Mouse (Mus musculus) E14TG2a.4 (cell line): ENCODE results near the gene Shroom2.
A peak's percentile ranks its signal among the peaks of the same experiment; 100 is the strongest.

Source experiments
- H3K27me3 ChIP-seq: 2 replicates; pipeline ENCODE4 v1.6.1; 2014; ENCODE audit warnings: low read length, control low read depth; ENCODE audit not compliant: insufficient read depth
- H3K36me3 ChIP-seq: 2 replicates; pipeline ENCODE4 v1.6.1; 2014; ENCODE audit warnings: low read length, control low read depth; ENCODE audit not compliant: insufficient read depth
- H3K4me1 ChIP-seq: replicated peaks from 2 replicates; pipeline ENCODE4 v1.6.1; 2014; ENCODE audit warnings: low read depth, low read length, control low read depth
- H3K4me3 ChIP-seq: replicated peaks from 2 replicates; pipeline ENCODE4 v1.5.1; 2014; ENCODE audit warnings: mild to moderate bottlenecking, low read length
- H3K9me3 ChIP-seq: 2 replicates; pipeline ENCODE4 v1.6.1; 2014; ENCODE audit warnings: low read length, control low read depth
- CTCF ChIP-seq: conservative IDR thresholded peaks from 2 replicates; pipeline ENCODE4 v1.5.1; 2014; ENCODE audit warnings: low read length
- NANOG ChIP-seq: IDR thresholded peaks from 2 replicates; pipeline ENCODE4 v1.6.1; 2014; ENCODE audit warnings: borderline replicate concordance, low read length, mixed read lengths
- POU5F1 ChIP-seq: IDR thresholded peaks from 2 replicates; pipeline ENCODE4 v1.6.1; 2014; ENCODE audit warnings: low read length, borderline replicate concordance

Gene Shroom2

GRCm38 (mm10) chrX:152768891-152769599, at the start of gene Shroom2:
Shroom2 (minus strand) TSS chrX:152769465.
- TF ChIP-seq CTCF (no peak), POU5F1 (no peak), NANOG (no peak)
- Histone ChIP-seq H3K27me3 (no peaks in the 10 kb centered on the region), H3K4me1 (peaks cover 12% of the 10 kb centered on the region), H3K36me3 (no peaks in the 10 kb centered on the region), H3K4me3 (peak within 1 kb of the TSS; percentile 83), H3K9me3 (no peaks in the 10 kb centered on the region)

DNA sequence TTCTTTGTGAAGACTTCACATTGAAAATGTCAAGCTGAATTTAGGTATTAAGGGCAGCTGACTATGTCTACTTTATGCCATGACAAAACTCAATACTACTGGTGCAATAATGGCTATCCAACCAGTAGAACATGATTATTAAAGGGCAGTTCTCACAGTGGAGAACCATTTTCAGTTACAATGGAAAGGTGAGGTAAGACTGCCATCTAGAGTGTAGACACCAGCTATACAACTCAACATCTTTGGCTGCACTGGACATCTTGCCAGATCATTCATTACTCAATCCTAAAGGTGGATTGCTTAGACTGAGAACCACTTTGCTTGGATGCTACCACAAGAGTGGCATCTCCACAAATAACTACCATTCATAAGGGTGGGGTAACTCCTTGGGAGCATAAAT, 49.7 kb upstream of the Shroom2 start:
- H3K27me3 ChIP-seq: no peaks in the 10 kb centered on the region
- no peak for TF ChIP-seq POU5F1
- no peak for TF ChIP-seq NANOG
- TF ChIP-seq CTCF: no peak; the same call in 1 of the 2 replicates
- H3K4me3 ChIP-seq: no peak overlapping the region
- 0 out of 2 replicates have a peak, but pooled peaks cover 7% of the 10 kb centered on the region for H3K4me1 ChIP-seq
- H3K36me3 ChIP-seq: no peaks in the 10 kb centered on the region
- no peaks in the 10 kb centered on the region for H3K9me3 ChIP-seq

GRCm38 (mm10) chrX:152813339-152813738, 44.1 kb upstream of the Shroom2 start:
- Histone ChIP-seq H3K27me3 (no peaks in the 10 kb centered on the region), H3K9me3 (no peaks in the 10 kb centered on the region), H3K36me3 (no peaks in the 10 kb centered on the region), H3K4me3 (no peak overlapping the region), H3K4me1 (0 out of 2 replicates have a peak, but pooled peaks cover 7% of the 10 kb centered on the region)
- TF ChIP-seq CTCF: no peak
- TF ChIP-seq POU5F1: no peak
- no peak for TF ChIP-seq NANOG

DNA sequence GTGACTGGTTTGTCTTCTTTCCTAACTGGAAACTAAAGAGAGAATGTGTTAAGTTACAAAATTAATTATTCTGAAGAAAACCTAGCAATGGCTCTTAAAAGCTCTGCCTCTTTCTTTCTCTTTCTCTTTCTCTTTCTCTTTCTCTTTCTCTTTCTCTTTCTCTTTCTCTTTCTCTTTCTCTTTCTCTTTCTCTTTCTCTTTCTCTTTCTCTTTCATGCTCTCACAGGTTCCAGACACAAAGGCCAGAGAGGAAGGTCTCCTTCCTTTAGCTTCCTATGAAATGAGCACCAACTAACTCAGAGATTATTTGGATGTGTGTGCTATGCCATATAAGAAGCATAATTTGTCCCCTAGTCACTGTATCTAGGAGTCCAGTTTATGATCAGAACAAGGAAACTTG, 36.1 kb upstream of the Shroom2 start:
- Histone ChIP-seq H3K36me3 (no peaks in the 10 kb centered on the region), H3K27me3 (no peaks in the 10 kb centered on the region), H3K4me1 (no peaks in the 10 kb centered on the region), H3K4me3 (no peak overlapping the region), H3K9me3 (no peaks in the 10 kb centered on the region)
- TF ChIP-seq CTCF: no peak
- TF ChIP-seq NANOG: no peak
- TF ChIP-seq POU5F1: no peak

DNA sequence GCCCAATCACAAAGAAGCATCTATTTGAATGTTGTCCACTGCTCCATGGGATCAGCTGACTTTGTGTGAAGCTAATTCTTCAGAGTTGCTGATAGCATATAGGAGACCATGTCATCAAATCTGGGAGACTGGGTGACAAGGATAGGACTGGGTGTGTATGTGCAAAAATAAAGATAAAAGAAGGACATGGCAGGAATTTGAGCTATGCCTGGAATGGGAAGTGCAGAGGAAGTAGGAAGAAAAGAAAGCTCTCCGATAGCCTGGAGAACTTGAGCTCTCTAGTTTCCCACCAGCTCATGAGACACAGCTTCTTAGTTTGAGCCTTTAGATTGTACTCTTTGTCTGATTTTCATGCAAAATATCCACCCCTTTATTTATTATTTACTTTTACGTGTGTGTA, 19.3 kb upstream of the Shroom2 start:
- H3K4me1 ChIP-seq: no peaks in the 10 kb centered on the region
- no peaks in the 10 kb centered on the region for H3K9me3 ChIP-seq
- no peak for TF ChIP-seq NANOG
- no peak for TF ChIP-seq CTCF
- no peak for TF ChIP-seq POU5F1
- H3K36me3 ChIP-seq: no peaks in the 10 kb centered on the region
- H3K27me3 ChIP-seq: no peaks in the 10 kb centered on the region
- no peak overlapping the region for H3K4me3 ChIP-seq

- no peak for TF ChIP-seq POU5F1
- TF ChIP-seq CTCF: no peak
- TF ChIP-seq NANOG: no peak
- H3K27me3 ChIP-seq: no peaks in the 10 kb centered on the region
Observed at GRCm38 (mm10) chrX:152788129-152788528, 18.9 kb upstream of the Shroom2 start.

GRCm38 (mm10) chrX:152781720-152782403, 12.6 kb upstream of the Shroom2 start, which contains the start of gene Gpr143:
Gpr143 (plus strand) TSS chrX:152781921.
- Histone ChIP-seq H3K27me3 (peaks cover 9% of the 10 kb centered on the region; the same call in 1 of the 2 replicates), H3K9me3 (no peaks in the 10 kb centered on the region), H3K36me3 (no peaks in the 10 kb centered on the region), H3K4me1 (0 out of 2 replicates have a peak, but pooled peaks cover 3% of the 10 kb centered on the region), H3K4me3 (peak within 1 kb of the TSS; percentile 71)
- no peak for TF ChIP-seq NANOG
- TF ChIP-seq CTCF: no peak
- TF ChIP-seq POU5F1: no peak

More at GRCm38 (mm10) chrX:152788129-152788528, 18.9 kb upstream of the Shroom2 start:
- no peaks in the 10 kb centered on the region for H3K4me1 ChIP-seq
- H3K36me3 ChIP-seq: no peaks in the 10 kb centered on the region
- no peaks in the 10 kb centered on the region for H3K9me3 ChIP-seq
- H3K4me3 ChIP-seq: no peak overlapping the region

DNA sequence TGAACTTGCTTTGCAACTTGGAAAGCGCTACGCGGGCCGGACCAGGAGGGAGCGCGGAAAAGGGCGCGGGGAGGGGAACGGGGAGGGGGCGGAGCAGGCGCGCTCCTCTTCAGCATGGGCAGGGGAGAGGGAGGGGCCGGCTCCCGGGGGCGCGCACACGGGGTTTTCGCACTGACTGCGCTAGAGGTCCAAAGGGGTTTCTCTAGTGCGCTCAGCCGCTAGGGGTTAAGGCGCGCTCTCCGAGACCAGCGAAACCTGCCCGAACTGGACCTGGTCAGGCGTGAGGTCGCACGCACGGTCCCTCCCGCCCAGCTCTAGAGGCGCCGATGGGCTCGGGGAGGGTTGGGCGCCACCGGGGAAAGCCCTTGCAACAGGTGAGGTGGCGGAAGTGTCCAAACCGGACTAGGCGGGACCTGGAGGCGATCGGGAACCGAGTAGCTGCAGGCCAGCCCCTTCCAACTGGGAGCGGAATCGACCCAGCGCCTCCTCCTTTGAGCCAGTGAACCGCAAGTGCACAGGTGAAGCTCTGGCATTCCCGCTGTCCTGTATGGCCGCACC, 414 bp upstream of the Shroom2 start:
- H3K27me3 ChIP-seq: no peaks in the 10 kb centered on the region
- H3K4me1 ChIP-seq: peaks cover 8% of the 10 kb centered on the region

More for the DNA sequence above, 414 bp upstream of the Shroom2 start:
- Histone ChIP-seq H3K36me3 (no peaks in the 10 kb centered on the region), H3K4me3 (peak overlapping the region; percentile 83), H3K9me3 (no peaks in the 10 kb centered on the region)
- no peak for TF ChIP-seq NANOG
- TF ChIP-seq CTCF: no peak
- no peak for TF ChIP-seq POU5F1
